Comparison of ENCODE assay signal across 39 mouse cellular contexts in genomic region chr5:145100960-145101359, GRCm38 (mm10). TPM values are rescaled to one million over a fixed set of nuclear protein-coding genes. Genes with fewer than 3 reads are reported as not detected.
"Had no signal": no experiment of that assay in that cellular context is flagged by ENCODE, and none has a peak within 500 bp of the region (broad histone marks: within the 10 kb centered on the region; RNA-seq: fewer than 3 reads in every experiment).

No protein-coding gene starts in this region.

- H3K4me3 ChIP-seq: embryonic facial prominence, embryonic 10.5 days; embryonic facial prominence, embryonic 12.5 days; embryonic facial prominence, embryonic 13.5 days; embryonic facial prominence, embryonic 15.5 days; erythroblast, embryonic 14.5 days; forebrain, embryonic 10.5 days; forebrain, embryonic 12.5 days; forebrain, embryonic 13.5 days; forebrain, embryonic 15.5 days; gastrocnemius, adult 2 months; heart, adult 2 months had no signal

- DNase-seq: cerebellum, adult 18-20 months; cerebellum, adult 2 months; cerebellum, adult 8-10 months; cerebellum, adult 9-10 months; cerebellum, adult 9-11 months; cerebellum, postnatal 10 days; cerebellum, postnatal 14 days; cerebellum, postnatal 25 days; cerebellum, postnatal 36 days; embryo, embryonic 11 days; forebrain, postnatal 0 days; gastrocnemius, adult 2 months; gastrocnemius, postnatal 10 days; gastrocnemius, postnatal 14 days; gastrocnemius, postnatal 25 days; gastrocnemius, postnatal 36 days; heart, adult 2 months had no signal

- H3K9ac ChIP-seq: embryonic facial prominence, embryonic 12.5 days; embryonic facial prominence, embryonic 13.5 days; embryonic facial prominence, embryonic 15.5 days; forebrain, embryonic 12.5 days; forebrain, embryonic 13.5 days; forebrain, embryonic 15.5 days; forebrain, postnatal 0 days had no signal

- H3K27me3 ChIP-seq: embryonic facial prominence, embryonic 12.5 days; embryonic facial prominence, embryonic 13.5 days; embryonic facial prominence, embryonic 15.5 days; forebrain, embryonic 12.5 days; forebrain, embryonic 13.5 days; forebrain, embryonic 15.5 days had no signal

- ATAC-seq: forebrain, embryonic 13.5 days; forebrain, embryonic 14.5 days; forebrain, embryonic 15.5 days; forebrain, embryonic 16.5 days; forebrain, postnatal 0 days had no signal

- H3K4me2 ChIP-seq: embryonic facial prominence, embryonic 12.5 days; embryonic facial prominence, embryonic 13.5 days; embryonic facial prominence, embryonic 15.5 days; forebrain, embryonic 12.5 days; forebrain, embryonic 13.5 days; forebrain, embryonic 15.5 days had no signal

- H3K9me3 ChIP-seq: embryonic facial prominence, embryonic 10.5 days; embryonic facial prominence, embryonic 12.5 days; embryonic facial prominence, embryonic 13.5 days; embryonic facial prominence, embryonic 15.5 days; forebrain, embryonic 10.5 days; forebrain, embryonic 12.5 days; forebrain, embryonic 13.5 days; forebrain, embryonic 15.5 days had no signal

- H3K4me1 ChIP-seq: embryonic facial prominence, embryonic 10.5 days; embryonic facial prominence, embryonic 12.5 days; embryonic facial prominence, embryonic 13.5 days; embryonic facial prominence, embryonic 15.5 days; forebrain, embryonic 10.5 days; forebrain, embryonic 12.5 days; forebrain, embryonic 13.5 days; forebrain, embryonic 15.5 days had no signal

- H3K27ac ChIP-seq: embryonic facial prominence, embryonic 10.5 days; embryonic facial prominence, embryonic 12.5 days; embryonic facial prominence, embryonic 13.5 days; embryonic facial prominence, embryonic 15.5 days; forebrain, embryonic 10.5 days; forebrain, embryonic 12.5 days; forebrain, embryonic 13.5 days; forebrain, embryonic 15.5 days; gastrocnemius, adult 2 months; heart, adult 2 months had no signal

RNA-seq across cellular contexts. Expression of gene Kpna7, which starts 17.1 kb away (rescaled TPM):
- total RNA-seq: common myeloid progenitor, adult 5-6 weeks; forebrain, postnatal 0 days; gastrocnemius, adult 18-20 months; gastrocnemius, adult 2 months; gastrocnemius, adult 8-10 months; gastrocnemius, postnatal 10 days; gastrocnemius, postnatal 14 days; gastrocnemius, postnatal 25 days; gastrocnemius, postnatal 36 days; gastrocnemius, postnatal 4 days; granulocyte monocyte progenitor cell, adult 5-6 weeks; heart, adult 2 months had no signal
- polyA plus RNA-seq: cerebellum, adult 2 months; cortical plate, adult 2 months; embryonic facial prominence, embryonic 11.5 days; embryonic facial prominence, embryonic 12.5 days; embryonic facial prominence, embryonic 13.5 days; embryonic facial prominence, embryonic 14.5 days; embryonic facial prominence, embryonic 15.5 days; erythroblast, embryonic 14.5 days; forebrain, embryonic 10.5 days; forebrain, embryonic 11.5 days; forebrain, embryonic 12.5 days; forebrain, embryonic 13.5 days; forebrain, embryonic 14.5 days; forebrain, embryonic 15.5 days; forebrain, embryonic 16.5 days; forebrain, postnatal 0 days; frontal cortex, adult 2 months; gonadal fat pad, adult 2 months; heart, adult 2 months had no signal
